Mouse (Mus musculus) hindbrain, embryonic 14.5 days (tissue): ENCODE results near the gene Rras. TPM values are rescaled to one million over a fixed set of nuclear protein-coding genes. Genes with fewer than 3 reads are reported as not detected.

Experiments
- ATAC-seq: fragments of 200-750 bp; cut with Nextera tagmentation; 2 replicates; pipeline ENCODE4 v1.8.0; 2017; ENCODE audit warnings: moderate number of reproducible peaks, mild to moderate bottlenecking, moderate TSS enrichment, moderate library complexity; ENCODE audit not compliant: low FRiP score
- DNase-seq: peaks from one replicate; pipeline ENCODE4 v3.0.0-alpha.2; 2015; ENCODE audit warnings: low spot score
- H3K27ac ChIP-seq: fragments of 300-500 bp; sonication (generic); 2 replicates; pipeline ENCODE4 v1.5.1; 2014; ENCODE audit warnings: mild to moderate bottlenecking, moderate library complexity
- H3K27me3 ChIP-seq: fragments of 300-500 bp; sonication (generic); 2 replicates; pipeline ENCODE4 v1.6.1; 2014; ENCODE audit warnings: mild to moderate bottlenecking, low read length, mixed read lengths; ENCODE audit not compliant: control insufficient read depth, insufficient read depth
- H3K36me3 ChIP-seq: fragments of 300-500 bp; sonication (generic); replicated peaks from 2 replicates; pipeline ENCODE4 v1.6.1; 2014; ENCODE audit not compliant: control insufficient read depth, insufficient read depth
- H3K4me1 ChIP-seq: fragments of 300-500 bp; sonication (generic); replicated peaks from 2 replicates; pipeline ENCODE4 v1.6.1; 2014; ENCODE audit warnings: antibody characterized with exemption, low read length, mixed read lengths; ENCODE audit not compliant: control insufficient read depth, insufficient read depth
- H3K4me2 ChIP-seq: fragments of 300-500 bp; sonication (generic); replicated peaks from 2 replicates; pipeline ENCODE4 v1.6.1; 2014; ENCODE audit warnings: mild to moderate bottlenecking, moderate library complexity
- H3K4me3 ChIP-seq: fragments of 300-500 bp; sonication (generic); replicated peaks from 2 replicates; pipeline ENCODE4 v1.5.1; 2014; ENCODE audit warnings: mild to moderate bottlenecking, low read length
- H3K9ac ChIP-seq: fragments of 300-500 bp; sonication (generic); 2 replicates; pipeline ENCODE4 v1.6.1; 2014
- H3K9me3 ChIP-seq: fragments of 300-500 bp; sonication (generic); 2 replicates; pipeline ENCODE4 v1.6.1; 2016; ENCODE audit warnings: low read length; ENCODE audit not compliant: control insufficient read depth
- WGBS: fragments of 180-500 bp; shearing (Covaris S2); extraction: QIAGEN DNeasy Blood & Tissue Kit; methylation state at CpG from one replicate; pipeline ENCODE4 v1.1.7; 2014; 5-methylcytosine and 5-hydroxymethylcytosine counted together
- polyA plus RNA-seq: library from polyadenylated mRNA; unstranded; fragments of >200 nt; fragmentation: Nextera tagmentation; extraction: Ambion mirVana; gene quantifications from 2 replicates; pipeline ENCODE4 v1.2.1, GENCODE M21; 2014

The Rras gene
- polyA plus RNA-seq, 1 experiment from 2014 or later = 14.2 TPM

GRCm38 (mm10) chr7:44983944-44984832 lies 33.6 kb upstream of the Rras start:
- H3K36me3 ChIP-seq = peaks cover 43% of the 10 kb centered on the region
- H3K4me2 ChIP-seq = peak overlapping the region; percentile 68
- no peaks in the 10 kb centered on the region for H3K9me3 ChIP-seq
- H3K9ac ChIP-seq = 0 out of 2 replicates have a peak overlapping the region, but pooled peaks have one; percentile 91
- peak overlapping the region; percentile 77; the same call in 1 of the 2 replicates for H3K4me3 ChIP-seq
- DNase-seq (no peak), ATAC-seq (no peak)
- no peaks in the 10 kb centered on the region for H3K27me3 ChIP-seq
- H3K27ac ChIP-seq = peak overlapping the region; percentile 89; the same call in 1 of the 2 replicates
- WGBS = 73% methylated on average over 7 of the region's 7 CpGs
- peaks cover 33% of the 10 kb centered on the region for H3K4me1 ChIP-seq

- ATAC-seq (no peak), DNase-seq (no peak)
- Histone ChIP-seq H3K4me2 (peak overlapping the region; percentile 68), H3K4me1 (peaks cover 33% of the 10 kb centered on the region), H3K27ac (peak overlapping the region; percentile 89), H3K9me3 (no peaks in the 10 kb centered on the region), H3K36me3 (peaks cover 37% of the 10 kb centered on the region), H3K27me3 (no peaks in the 10 kb centered on the region), H3K4me3 (peak overlapping the region; percentile 77), H3K9ac (peak overlapping the region; percentile 91; the same call in 1 of the 2 replicates)
- 48% methylated on average over 3 of the region's 3 CpGs for WGBS
Measured at GRCm38 (mm10) chr7:44984833-44985164, 33.0 kb upstream of the Rras start.

GRCm38 (mm10) chr7:44985595-44986191 lies 32.1 kb upstream of the Rras start:
- ATAC-seq (peak; percentile 0; the same call in 1 of the 2 replicates), DNase-seq (peak; percentile 36)
- Histone ChIP-seq H3K9ac (peak overlapping the region; percentile 91), H3K4me2 (peak overlapping the region; percentile 68), H3K4me3 (peak overlapping the region; percentile 77), H3K9me3 (no peaks in the 10 kb centered on the region), H3K36me3 (peaks cover 29% of the 10 kb centered on the region), H3K27me3 (no peaks in the 10 kb centered on the region), H3K4me1 (peaks cover 33% of the 10 kb centered on the region), H3K27ac (peak overlapping the region; percentile 89)
- WGBS = under 1% methylated on average over 44 of the region's 45 CpGs

GRCm38 (mm10) chr7:44986192-44986878 lies 31.4 kb upstream of the Rras start, which contains the start of gene Prmt1:
Gene Prmt1 (minus strand): TSS chr7:44986568.
- Histone ChIP-seq H3K9me3 (no peaks in the 10 kb centered on the region), H3K27me3 (no peaks in the 10 kb centered on the region), H3K9ac (peak within 1 kb of the TSS; percentile 91), H3K4me3 (peak within 1 kb of the TSS; percentile 77), H3K27ac (peak within 1 kb of the TSS; percentile 92), H3K36me3 (peaks cover 28% of the 10 kb centered on the region), H3K4me2 (peak within 1 kb of the TSS; percentile 68), H3K4me1 (peaks cover 33% of the 10 kb centered on the region)
- ATAC-seq = peak; percentile 97
- WGBS = under 1% methylated on average over 40 of the region's 42 CpGs
- DNase-seq = peak; percentile 98

GRCm38 (mm10) chr7:44986879-44987718 lies 30.7 kb upstream of the Rras start:
- Histone ChIP-seq H3K9ac (peak overlapping the region; percentile 78), H3K27ac (peak overlapping the region; percentile 92), H3K27me3 (no peaks in the 10 kb centered on the region), H3K4me3 (peak overlapping the region; percentile 61), H3K36me3 (peaks cover 23% of the 10 kb centered on the region), H3K9me3 (no peaks in the 10 kb centered on the region), H3K4me2 (peak overlapping the region; percentile 63), H3K4me1 (peaks cover 33% of the 10 kb centered on the region)
- WGBS = under 1% methylated on average over 29 of the region's 29 CpGs
- DNase-seq (peak; percentile 49), ATAC-seq (peak; percentile 4)

- peak overlapping the region; percentile 96 for H3K4me2 ChIP-seq
- H3K4me3 ChIP-seq = peak overlapping the region; percentile 62
- DNase-seq (no peak), ATAC-seq (no peak)
- no peaks in the 10 kb centered on the region for H3K27me3 ChIP-seq
- 20% methylated on average over 10 of the region's 10 CpGs for WGBS
- H3K27ac ChIP-seq = no peak overlapping the region
- H3K9ac ChIP-seq = peak overlapping the region; percentile 52
- peaks cover 13% of the 10 kb centered on the region for H3K4me1 ChIP-seq
- H3K36me3 ChIP-seq = peaks cover 28% of the 10 kb centered on the region
- H3K9me3 ChIP-seq = no peaks in the 10 kb centered on the region
Measured at GRCm38 (mm10) chr7:44996672-44997071, 21.1 kb upstream of the Rras start.

GRCm38 (mm10) chr7:44997231-44997939 lies 20.4 kb upstream of the Rras start, which contains the start of gene Irf3:
Gene Irf3 (plus strand): TSS chr7:44997648.
- Histone ChIP-seq H3K27me3 (no peaks in the 10 kb centered on the region), H3K9ac (peak within 1 kb of the TSS; percentile 80), H3K36me3 (peaks cover 35% of the 10 kb centered on the region), H3K4me2 (peak within 1 kb of the TSS; percentile 96), H3K4me3 (peak within 1 kb of the TSS; percentile 62), H3K9me3 (no peaks in the 10 kb centered on the region), H3K4me1 (peaks cover 13% of the 10 kb centered on the region), H3K27ac (peak within 1 kb of the TSS; percentile 77)
- ATAC-seq = peak; percentile 89
- peak; percentile 97 for DNase-seq
- under 1% methylated on average over 43 of the region's 43 CpGs for WGBS

- H3K9ac ChIP-seq = peak overlapping the region; percentile 80
- no peaks in the 10 kb centered on the region for H3K9me3 ChIP-seq
- H3K4me2 ChIP-seq = peak overlapping the region; percentile 96
- H3K27ac ChIP-seq = peak overlapping the region; percentile 77
- no peaks in the 10 kb centered on the region for H3K27me3 ChIP-seq
- 4% methylated on average over 15 of the region's 15 CpGs for WGBS
- peaks cover 41% of the 10 kb centered on the region for H3K36me3 ChIP-seq
- peak overlapping the region; percentile 62 for H3K4me3 ChIP-seq
- no peak; the same call in 1 of the 2 replicates for ATAC-seq
- DNase-seq = no peak
- H3K4me1 ChIP-seq = peaks cover 13% of the 10 kb centered on the region
Measured at GRCm38 (mm10) chr7:44997940-44998428, 19.8 kb upstream of the Rras start.
